In genomic region chr9:42758682-42759205, GRCm38 (mm10) we compare ENCODE assay signal across 15 mouse cellular contexts.
DNase-seq lines count a peak whose midpoint lies in the region; ATAC-seq and TF ChIP-seq lines count a peak whose summit lies in the region.
"Had no signal": no experiment of that assay in that cellular context is flagged by ENCODE, and none has a peak within 500 bp of the region (broad histone marks: within the 10 kb centered on the region; RNA-seq: fewer than 3 reads in every experiment).

No protein-coding gene starts in this region.

- no peak for TF ChIP-seq POLR2A in ES-Bruce4 (IDR thresholded peaks at IDR 0.05; ENCODE audit: insufficient read depth, low read length)

- no peak for DNase-seq in forebrain, postnatal 0 days
- no peak for DNase-seq in forebrain, embryonic 11.5 days (ENCODE audit: low spot score)
- no peak for DNase-seq in liver, embryonic 13.5 days
- no peak for DNase-seq in liver
- peak; percentile 84 for DNase-seq in ZHBTc4 (ENCODE audit: low read depth, low spot score)
- no peak for DNase-seq in right cerebral cortex, postnatal 14 days
- DNase-seq in frontal cortex, adult 2 months (ENCODE audit: extremely low spot score in 1 of 2, low spot score in 1 of 2), result no peak
- DNase-seq: cerebellum, adult 9-10 months; heart, postnatal 4 days; kidney, adult 18-20 months; lung, adult 2 months had no signal

- no peak overlapping the region for H3K27ac ChIP-seq in forebrain, postnatal 0 days (ENCODE audit: low read depth, low read length)
- H3K27ac ChIP-seq in forebrain, embryonic 11.5 days (ENCODE audit: low read depth, low read length), result no peak overlapping the region
- no peak overlapping the region for H3K27ac ChIP-seq in liver, embryonic 13.5 days
- no peak overlapping the region for H3K27ac ChIP-seq in ES-Bruce4 (ENCODE audit: insufficient read depth, low read length)
- H3K27ac ChIP-seq: heart, embryonic 13.5 days; limb, embryonic 12.5 days; neural tube, embryonic 12.5 days had no signal

- no peaks in the 10 kb centered on the region for H3K27me3 ChIP-seq in forebrain, postnatal 0 days (ENCODE audit: insufficient read depth, low read length)
- H3K27me3 ChIP-seq in forebrain, embryonic 11.5 days (ENCODE audit: control insufficient read depth, insufficient read depth, low read length), result no peaks in the 10 kb centered on the region
- no peaks in the 10 kb centered on the region for H3K27me3 ChIP-seq in liver, embryonic 13.5 days
- no peaks in the 10 kb centered on the region for H3K27me3 ChIP-seq in ES-Bruce4 (ENCODE audit: control insufficient read depth, insufficient read depth, low read length, poor library complexity, severe bottlenecking)
- H3K27me3 ChIP-seq: limb, embryonic 12.5 days; neural tube, embryonic 12.5 days had no signal

- H3K9ac ChIP-seq in forebrain, postnatal 0 days, result no peak overlapping the region
- H3K9ac ChIP-seq in forebrain, embryonic 11.5 days (ENCODE audit: low read length), result no peak overlapping the region
- no peak overlapping the region for H3K9ac ChIP-seq in liver, embryonic 13.5 days
- H3K9ac ChIP-seq in ES-Bruce4 (ENCODE audit: low read depth, poor library complexity, severe bottlenecking), result no peak overlapping the region
- H3K9ac ChIP-seq: heart, embryonic 13.5 days; limb, embryonic 12.5 days; neural tube, embryonic 12.5 days had no signal

- H3K36me3 ChIP-seq in forebrain, postnatal 0 days (ENCODE audit: insufficient read depth), result no peaks in the 10 kb centered on the region
- H3K36me3 ChIP-seq in forebrain, embryonic 11.5 days (ENCODE audit: control insufficient read depth, insufficient read depth, low read length), result no peaks in the 10 kb centered on the region
- no peaks in the 10 kb centered on the region for H3K36me3 ChIP-seq in liver, embryonic 13.5 days
- H3K36me3 ChIP-seq in ES-Bruce4 (ENCODE audit: control insufficient read depth, insufficient read depth, low read length, poor library complexity, severe bottlenecking), result no peaks in the 10 kb centered on the region
- H3K36me3 ChIP-seq: heart, embryonic 13.5 days; limb, embryonic 12.5 days; neural tube, embryonic 12.5 days had no signal

- no peaks in the 10 kb centered on the region for H3K9me3 ChIP-seq in forebrain, postnatal 0 days (ENCODE audit: low read length)
- no peaks in the 10 kb centered on the region for H3K9me3 ChIP-seq in forebrain, embryonic 11.5 days (ENCODE audit: control insufficient read depth, low read length)
- no peaks in the 10 kb centered on the region for H3K9me3 ChIP-seq in liver, embryonic 13.5 days (replicated peaks)
- no peaks in the 10 kb centered on the region for H3K9me3 ChIP-seq in ES-Bruce4 (replicated peaks; ENCODE audit: control insufficient read depth, insufficient read depth, low read length, poor library complexity, severe bottlenecking)
- H3K9me3 ChIP-seq: heart, embryonic 13.5 days; limb, embryonic 12.5 days; neural tube, embryonic 12.5 days had no signal

- no peak overlapping the region for H3K4me3 ChIP-seq in forebrain, postnatal 0 days (ENCODE audit: low read depth, low read length)
- no peak overlapping the region for H3K4me3 ChIP-seq in forebrain, embryonic 11.5 days (ENCODE audit: low read depth, low read length)
- no peak overlapping the region for H3K4me3 ChIP-seq in liver, embryonic 13.5 days (replicated peaks)
- H3K4me3 ChIP-seq in ES-Bruce4 (ENCODE audit: low read depth, low read length), result no peak overlapping the region
- H3K4me3 ChIP-seq: heart, embryonic 13.5 days; limb, embryonic 12.5 days; neural tube, embryonic 12.5 days had no signal

- no peak for ATAC-seq in forebrain, postnatal 0 days
- no peak for ATAC-seq in forebrain, embryonic 11.5 days (replicated peaks; ENCODE audit: low FRiP score)
- ATAC-seq in liver, embryonic 13.5 days (ENCODE audit: low read depth), result 0 out of 2 replicates have a peak, but pooled peaks have one; percentile 10

- H3K4me2 ChIP-seq in forebrain, postnatal 0 days (ENCODE audit: low read depth), result no peak overlapping the region
- no peak overlapping the region for H3K4me2 ChIP-seq in forebrain, embryonic 11.5 days (ENCODE audit: low read depth, low read length, severe bottlenecking)
- H3K4me2 ChIP-seq in liver, embryonic 13.5 days, result no peak overlapping the region
- H3K4me2 ChIP-seq: heart, embryonic 13.5 days; limb, embryonic 12.5 days; neural tube, embryonic 12.5 days had no signal

- H3K4me1 ChIP-seq in forebrain, postnatal 0 days (ENCODE audit: insufficient read depth), result no peaks in the 10 kb centered on the region
- H3K4me1 ChIP-seq in forebrain, embryonic 11.5 days (replicated peaks; ENCODE audit: control insufficient read depth, insufficient read depth, low read length), result no peaks in the 10 kb centered on the region
- H3K4me1 ChIP-seq in liver, embryonic 13.5 days (replicated peaks), result peaks cover 5% of the 10 kb centered on the region; the same call in 1 of the 2 replicates
- peaks cover 2% of the 10 kb centered on the region for H3K4me1 ChIP-seq in ES-Bruce4 (ENCODE audit: control insufficient read depth, insufficient read depth, low read length)
- H3K4me1 ChIP-seq: heart, embryonic 13.5 days had no signal

- TF ChIP-seq EP300 in ES-Bruce4 (IDR thresholded peaks at IDR 0.05; ENCODE audit: insufficient read depth, low read depth, low read length), result no peak

- TF ChIP-seq CTCF in forebrain, postnatal 0 days (IDR thresholded peaks at IDR 0.05; ENCODE audit: low read depth), result 0 out of 2 replicates have a peak, but pooled peaks have one; percentile 9
- TF ChIP-seq CTCF in ES-Bruce4 (IDR thresholded peaks at IDR 0.05; ENCODE audit: low read depth, low read length), result peak; percentile 0

- 59% methylated on average over 5 of the region's 5 CpGs for WGBS in forebrain, postnatal 0 days
- WGBS in forebrain, embryonic 11.5 days, result 68% methylated on average over 5 of the region's 5 CpGs
- WGBS in liver, embryonic 13.5 days (ENCODE audit: insufficient replicate concordance), result 31% methylated on average over 5 of the region's 5 CpGs
